Mouse (Mus musculus): ENCODE data around the gene Arrdc2. TPM values are rescaled to one million over a fixed set of nuclear protein-coding genes. Genes with fewer than 3 reads are reported as not detected.

Arrdc2 gene
- polyA plus RNA-seq, 1 experiment from 2014 or later: 7.1 TPM

GRCm38 (mm10) chr8:70840590-70840989, 1.1 kb upstream of the Arrdc2 start:
- no peaks in the 10 kb centered on the region for H3K27me3 ChIP-seq (ENCODE audit: control insufficient read depth, insufficient read depth, low read length)
- H3K36me3 ChIP-seq (ENCODE audit: control insufficient read depth, insufficient read depth, low read length): 0 out of 2 replicates have a peak, but pooled peaks cover 2% of the 10 kb centered on the region
- 60% methylated on average over 10 of the region's 10 CpGs for WGBS
- no peak overlapping the region for H3K4me2 ChIP-seq (ENCODE audit: low read length)
- H3K27ac ChIP-seq (replicated peaks; ENCODE audit: low read depth, low read length): peak overlapping the region; percentile 41; the same call in 1 of the 2 replicates
- H3K4me3 ChIP-seq (replicated peaks; ENCODE audit: low read depth, low read length): no peak overlapping the region
- no peaks in the 10 kb centered on the region for H3K9me3 ChIP-seq (ENCODE audit: control insufficient read depth, low read length)
- no peak overlapping the region for H3K9ac ChIP-seq (replicated peaks; ENCODE audit: low read length)
- H3K4me1 ChIP-seq (ENCODE audit: control insufficient read depth, insufficient read depth, low read length): 0 out of 2 replicates have a peak, but pooled peaks cover 7% of the 10 kb centered on the region
- DNase-seq (no peak), ATAC-seq (ENCODE audit: low FRiP score, low TSS enrichment) (no peak)

- 2% methylated on average over 66 of the region's 66 CpGs for WGBS
- Histone ChIP-seq H3K36me3 (ENCODE audit: control insufficient read depth, insufficient read depth, low read length) (0 out of 2 replicates have a peak, but pooled peaks cover 2% of the 10 kb centered on the region), H3K4me2 (ENCODE audit: low read length) (peak overlapping the region; percentile 75), H3K9ac (replicated peaks; ENCODE audit: low read length) (peak overlapping the region; percentile 67), H3K4me1 (ENCODE audit: control insufficient read depth, insufficient read depth, low read length) (0 out of 2 replicates have a peak, but pooled peaks cover 7% of the 10 kb centered on the region), H3K4me3 (replicated peaks; ENCODE audit: low read depth, low read length) (peak overlapping the region; percentile 65), H3K27me3 (ENCODE audit: control insufficient read depth, insufficient read depth, low read length) (no peaks in the 10 kb centered on the region), H3K27ac (replicated peaks; ENCODE audit: low read depth, low read length) (peak overlapping the region; percentile 84), H3K9me3 (ENCODE audit: control insufficient read depth, low read length) (no peaks in the 10 kb centered on the region)
- ATAC-seq (ENCODE audit: low FRiP score, low TSS enrichment): peak; percentile 53
- DNase-seq: no peak
Observed at GRCm38 (mm10) chr8:70838654-70839407, 689 bp downstream of the Arrdc2 start.

DNA sequence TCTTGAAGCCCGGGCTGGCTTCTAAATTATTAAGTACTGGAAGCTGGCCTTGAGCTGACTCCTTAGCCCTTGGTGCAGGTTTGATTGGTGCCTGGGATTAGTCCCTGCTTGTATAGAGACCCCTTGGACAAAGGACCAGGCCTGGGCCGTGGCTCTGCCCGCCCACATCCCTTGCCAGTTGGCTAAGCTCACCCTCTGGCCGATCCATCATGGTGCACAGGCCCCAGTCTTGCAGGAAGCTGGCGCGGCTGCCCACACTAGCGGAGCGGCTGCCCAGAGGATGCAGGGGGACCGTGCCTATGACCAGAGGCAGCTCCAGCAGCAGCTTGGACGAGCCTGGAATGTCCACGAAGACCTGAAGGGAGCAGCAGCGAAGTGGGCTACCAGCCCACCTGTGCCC, 2.9 kb downstream of the Arrdc2 start:
- H3K9ac ChIP-seq (replicated peaks; ENCODE audit: low read length): no peak overlapping the region
- H3K27me3 ChIP-seq (ENCODE audit: control insufficient read depth, insufficient read depth, low read length): no peaks in the 10 kb centered on the region
- H3K4me2 ChIP-seq (ENCODE audit: low read length): no peak overlapping the region
- no peaks in the 10 kb centered on the region for H3K9me3 ChIP-seq (ENCODE audit: control insufficient read depth, low read length)
- H3K4me1 ChIP-seq (ENCODE audit: control insufficient read depth, insufficient read depth, low read length): 0 out of 2 replicates have a peak, but pooled peaks cover 7% of the 10 kb centered on the region
- DNase-seq (no peak), ATAC-seq (ENCODE audit: low FRiP score, low TSS enrichment) (no peak)
- H3K4me3 ChIP-seq (replicated peaks; ENCODE audit: low read depth, low read length): no peak overlapping the region
- WGBS: 87% methylated on average over 12 of the region's 12 CpGs
- H3K27ac ChIP-seq (replicated peaks; ENCODE audit: low read depth, low read length): no peak overlapping the region
- 0 out of 2 replicates have a peak, but pooled peaks cover 2% of the 10 kb centered on the region for H3K36me3 ChIP-seq (ENCODE audit: control insufficient read depth, insufficient read depth, low read length)

GRCm38 (mm10) chr8:70834071-70834470, 5.4 kb downstream of the Arrdc2 start:
- H3K4me2 ChIP-seq (ENCODE audit: low read length): no peak overlapping the region
- H3K4me1 ChIP-seq (ENCODE audit: control insufficient read depth, insufficient read depth, low read length): 0 out of 2 replicates have a peak, but pooled peaks cover 3% of the 10 kb centered on the region
- H3K27me3 ChIP-seq (ENCODE audit: control insufficient read depth, insufficient read depth, low read length): no peaks in the 10 kb centered on the region
- H3K27ac ChIP-seq (replicated peaks; ENCODE audit: low read depth, low read length): no peak overlapping the region
- no peak overlapping the region for H3K4me3 ChIP-seq (replicated peaks; ENCODE audit: low read depth, low read length)
- no peak for ATAC-seq (ENCODE audit: low FRiP score, low TSS enrichment)
- DNase-seq: no peak
- H3K36me3 ChIP-seq (ENCODE audit: control insufficient read depth, insufficient read depth, low read length): 0 out of 2 replicates have a peak, but pooled peaks cover 2% of the 10 kb centered on the region
- no peaks in the 10 kb centered on the region for H3K9me3 ChIP-seq (ENCODE audit: control insufficient read depth, low read length)
- whole genome bisulfite sequencing: 97% methylated on average over 3 of the region's 3 CpGs
- H3K9ac ChIP-seq (replicated peaks; ENCODE audit: low read length): no peak overlapping the region

GRCm38 (mm10) chr8:70833520-70833919, 6.0 kb downstream of the Arrdc2 start:
- WGBS: 49% methylated on average over 15 of the region's 15 CpGs
- no peak overlapping the region for H3K4me2 ChIP-seq (ENCODE audit: low read length)
- no peak for ATAC-seq (ENCODE audit: low FRiP score, low TSS enrichment)
- no peak overlapping the region for H3K4me3 ChIP-seq (replicated peaks; ENCODE audit: low read depth, low read length)
- H3K9ac ChIP-seq (replicated peaks; ENCODE audit: low read length): no peak overlapping the region
- H3K27ac ChIP-seq (replicated peaks; ENCODE audit: low read depth, low read length): no peak overlapping the region
- 0 out of 2 replicates have a peak, but pooled peaks cover 2% of the 10 kb centered on the region for H3K36me3 ChIP-seq (ENCODE audit: control insufficient read depth, insufficient read depth, low read length)
- DNase-seq: no peak
- no peaks in the 10 kb centered on the region for H3K27me3 ChIP-seq (ENCODE audit: control insufficient read depth, insufficient read depth, low read length)
- 0 out of 2 replicates have a peak, but pooled peaks cover under 1% of the 10 kb centered on the region for H3K4me1 ChIP-seq (ENCODE audit: control insufficient read depth, insufficient read depth, low read length)
- H3K9me3 ChIP-seq (ENCODE audit: control insufficient read depth, low read length): no peaks in the 10 kb centered on the region

- no peak overlapping the region for H3K9ac ChIP-seq (replicated peaks; ENCODE audit: low read length)
- 0 out of 2 replicates have a peak, but pooled peaks cover 2% of the 10 kb centered on the region for H3K36me3 ChIP-seq (ENCODE audit: control insufficient read depth, insufficient read depth, low read length)
- no peaks in the 10 kb centered on the region for H3K4me1 ChIP-seq (ENCODE audit: control insufficient read depth, insufficient read depth, low read length)
- WGBS: 55% methylated on average over 9 of the region's 9 CpGs
- ATAC-seq (ENCODE audit: low FRiP score, low TSS enrichment) (no peak), DNase-seq (no peak)
- no peak overlapping the region for H3K4me2 ChIP-seq (ENCODE audit: low read length)
- H3K4me3 ChIP-seq (replicated peaks; ENCODE audit: low read depth, low read length): no peak overlapping the region
- no peak overlapping the region for H3K27ac ChIP-seq (replicated peaks; ENCODE audit: low read depth, low read length)
- no peaks in the 10 kb centered on the region for H3K27me3 ChIP-seq (ENCODE audit: control insufficient read depth, insufficient read depth, low read length)
- H3K9me3 ChIP-seq (ENCODE audit: control insufficient read depth, low read length): no peaks in the 10 kb centered on the region
Observed at GRCm38 (mm10) chr8:70833018-70833482, 6.5 kb downstream of the Arrdc2 start.

GRCm38 (mm10) chr8:70832371-70832770, 7.1 kb downstream of the Arrdc2 start:
- WGBS: 69% methylated on average over 11 of the region's 11 CpGs
- H3K27me3 ChIP-seq (ENCODE audit: control insufficient read depth, insufficient read depth, low read length): no peaks in the 10 kb centered on the region
- 0 out of 2 replicates have a peak, but pooled peaks cover 2% of the 10 kb centered on the region for H3K36me3 ChIP-seq (ENCODE audit: control insufficient read depth, insufficient read depth, low read length)
- no peak overlapping the region for H3K4me3 ChIP-seq (replicated peaks; ENCODE audit: low read depth, low read length)
- ATAC-seq (ENCODE audit: low FRiP score, low TSS enrichment) (no peak), DNase-seq (no peak)
- H3K27ac ChIP-seq (replicated peaks; ENCODE audit: low read depth, low read length): no peak overlapping the region
- H3K4me2 ChIP-seq (ENCODE audit: low read length): no peak overlapping the region
- no peaks in the 10 kb centered on the region for H3K4me1 ChIP-seq (ENCODE audit: control insufficient read depth, insufficient read depth, low read length)
- H3K9ac ChIP-seq (replicated peaks; ENCODE audit: low read length): no peak overlapping the region
- no peaks in the 10 kb centered on the region for H3K9me3 ChIP-seq (ENCODE audit: control insufficient read depth, low read length)

GRCm38 (mm10) chr8:70831517-70831916, 8.0 kb downstream of the Arrdc2 start:
- Histone ChIP-seq H3K4me1 (ENCODE audit: control insufficient read depth, insufficient read depth, low read length) (no peaks in the 10 kb centered on the region), H3K36me3 (ENCODE audit: control insufficient read depth, insufficient read depth, low read length) (0 out of 2 replicates have a peak, but pooled peaks cover 2% of the 10 kb centered on the region), H3K4me2 (ENCODE audit: low read length) (no peak overlapping the region), H3K27me3 (ENCODE audit: control insufficient read depth, insufficient read depth, low read length) (no peaks in the 10 kb centered on the region), H3K27ac (replicated peaks; ENCODE audit: low read depth, low read length) (no peak overlapping the region), H3K9me3 (ENCODE audit: control insufficient read depth, low read length) (no peaks in the 10 kb centered on the region), H3K4me3 (replicated peaks; ENCODE audit: low read depth, low read length) (no peak overlapping the region), H3K9ac (replicated peaks; ENCODE audit: low read length) (no peak overlapping the region; the same call in 1 of the 2 replicates)
- WGBS: 86% methylated on average over 8 of the region's 8 CpGs
- DNase-seq: no peak
- no peak for ATAC-seq (ENCODE audit: low FRiP score, low TSS enrichment)
